Mouse (Mus musculus) megakaryocyte, embryonic 14.5 days (primary cell): Measurements from ENCODE around the gene Gm20388.

Source experiments
- FLI1 ChIP-seq: IDR thresholded peaks from 2 replicates; pipeline ENCODE4 v1.6.1; 2012; ENCODE audit warnings: low read length, inconsistent platforms, mixed read lengths
- GATA1 ChIP-seq: IDR thresholded peaks from 3 replicates; pipeline ENCODE4 v1.6.1; 2012; ENCODE audit warnings: mixed read lengths, low read length, inconsistent platforms, borderline replicate concordance

- TF ChIP-seq FLI1, result no peak
- TF ChIP-seq GATA1, result no peak
Observed at GRCm38 (mm10) chr8:123126193-123126816, 3215.7 kb downstream of the Gm20388 start.
